Mouse (Mus musculus): ENCODE data around the gene Mlh1.

Gene Mlh1

DNA sequence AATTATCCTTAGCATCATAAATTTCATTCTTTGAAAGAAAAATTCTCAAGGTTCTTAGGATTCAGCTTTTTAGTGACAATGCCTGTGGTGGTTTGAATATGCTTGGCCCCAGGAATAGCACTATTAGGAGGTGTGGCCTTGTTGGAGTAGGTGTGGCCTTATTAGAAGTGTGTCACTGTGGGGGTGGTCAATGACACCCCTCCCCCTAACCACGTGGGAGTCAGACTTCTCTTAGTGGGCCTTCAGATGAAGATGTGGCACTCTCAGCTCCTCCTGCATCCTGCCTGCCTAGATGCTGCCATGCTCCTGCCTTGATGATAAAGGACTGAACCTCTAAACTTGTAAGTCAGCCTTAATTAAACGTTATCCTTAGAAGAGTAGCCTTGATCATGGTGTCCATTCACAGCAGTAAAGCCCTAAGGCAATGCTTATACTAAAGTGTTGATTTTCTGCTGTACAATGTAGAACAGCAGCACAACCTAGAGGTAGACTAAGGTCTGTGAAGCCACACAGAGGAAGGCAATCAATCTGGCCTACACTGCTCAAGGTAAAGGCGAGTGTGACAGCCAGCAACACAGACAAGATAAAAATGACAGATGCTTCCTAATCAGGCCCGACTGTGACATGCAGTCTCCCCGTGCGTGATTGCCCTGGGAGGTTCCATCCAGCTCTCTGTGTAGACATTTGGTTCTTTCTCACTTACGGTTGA, 19.3 kb downstream of the Mlh1 start:
- Histone ChIP-seq H3K4me1 (replicated peaks; ENCODE audit: low read depth, low read length) (peaks cover 7% of the 10 kb centered on the region; the same call in 1 of the 2 replicates), H3K9me3 (ENCODE audit: low read length) (no peaks in the 10 kb centered on the region), H3K36me3 (ENCODE audit: insufficient read depth, low read length) (peaks cover 77% of the 10 kb centered on the region), H3K27me3 (ENCODE audit: insufficient read depth, low read length) (no peaks in the 10 kb centered on the region), H3K4me3 (replicated peaks; ENCODE audit: low read length) (no peak overlapping the region)
- TF ChIP-seq NANOG (IDR thresholded peaks at IDR 0.05; ENCODE audit: borderline replicate concordance, low read length) (no peak), POU5F1 (IDR thresholded peaks at IDR 0.05; ENCODE audit: borderline replicate concordance, low read length) (no peak), CTCF (conservative IDR thresholded peaks at IDR 0.05; ENCODE audit: low read length) (no peak)

DNA sequence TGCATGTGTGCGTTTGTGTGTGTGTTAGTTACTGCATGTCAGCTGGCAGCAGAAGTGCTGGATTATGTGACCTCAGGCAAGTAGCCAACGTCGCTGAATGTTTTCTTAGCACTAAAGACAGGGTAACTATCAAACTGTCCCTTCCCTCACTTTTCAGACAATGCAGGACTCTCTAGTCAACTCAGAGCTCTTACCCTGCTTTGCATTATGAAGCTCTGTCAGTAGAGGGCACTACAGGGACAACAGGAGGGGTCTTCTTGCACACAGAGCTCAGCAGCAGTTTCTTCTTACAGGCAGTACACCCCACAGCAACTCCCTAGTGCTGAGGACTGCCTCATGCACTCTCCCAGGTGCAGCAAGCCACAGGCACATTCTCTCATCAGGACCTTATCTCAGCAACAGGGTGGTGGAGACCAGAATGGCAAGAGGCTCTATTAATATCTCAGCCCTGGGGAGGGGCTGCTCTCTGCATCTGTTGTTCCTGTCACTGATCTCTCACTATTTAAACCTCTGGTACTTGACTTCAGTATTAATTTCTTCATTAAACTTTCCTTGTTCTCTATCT, 23.8 kb downstream of the Mlh1 start:
- Histone ChIP-seq H3K27me3 (ENCODE audit: insufficient read depth, low read length) (no peaks in the 10 kb centered on the region), H3K9me3 (ENCODE audit: low read length) (no peaks in the 10 kb centered on the region), H3K4me1 (replicated peaks; ENCODE audit: low read depth, low read length) (peaks cover 29% of the 10 kb centered on the region), H3K4me3 (replicated peaks; ENCODE audit: low read length) (no peak overlapping the region), H3K36me3 (ENCODE audit: insufficient read depth, low read length) (peaks cover 70% of the 10 kb centered on the region)
- TF ChIP-seq NANOG (IDR thresholded peaks at IDR 0.05; ENCODE audit: borderline replicate concordance, low read length) (no peak), POU5F1 (IDR thresholded peaks at IDR 0.05; ENCODE audit: borderline replicate concordance, low read length) (no peak), CTCF (conservative IDR thresholded peaks at IDR 0.05; ENCODE audit: low read length) (peak; percentile 6; the same call in 1 of the 2 replicates)

DNA sequence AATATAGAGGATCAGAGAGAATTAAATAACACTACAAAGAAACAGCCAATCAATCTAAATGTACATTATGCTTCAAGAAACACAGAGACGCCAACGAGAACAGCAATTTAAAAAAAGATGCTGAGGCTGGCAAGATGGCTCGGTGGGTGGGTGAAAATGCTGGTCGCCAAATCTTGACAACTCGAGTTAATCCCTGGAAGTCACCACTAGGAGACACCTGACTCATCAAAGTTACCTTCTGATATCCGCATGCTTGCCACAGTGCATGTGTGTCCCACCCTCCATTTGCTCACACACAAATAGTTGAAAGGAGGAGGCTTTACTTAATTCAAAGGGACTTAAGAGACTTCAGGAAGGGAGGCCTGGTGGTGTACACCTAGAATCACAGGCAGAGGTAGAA, 26.0 kb downstream of the Mlh1 start:
- H3K4me3 ChIP-seq (replicated peaks; ENCODE audit: low read length): no peak overlapping the region
- H3K4me1 ChIP-seq (replicated peaks; ENCODE audit: low read depth, low read length): peaks cover 21% of the 10 kb centered on the region
- peaks cover 73% of the 10 kb centered on the region for H3K36me3 ChIP-seq (ENCODE audit: insufficient read depth, low read length)
- no peaks in the 10 kb centered on the region for H3K27me3 ChIP-seq (ENCODE audit: insufficient read depth, low read length)
- TF ChIP-seq NANOG (IDR thresholded peaks at IDR 0.05; ENCODE audit: borderline replicate concordance, low read length): no peak
- no peak for TF ChIP-seq POU5F1 (IDR thresholded peaks at IDR 0.05; ENCODE audit: borderline replicate concordance, low read length)
- TF ChIP-seq CTCF (conservative IDR thresholded peaks at IDR 0.05; ENCODE audit: low read length): no peak
- H3K9me3 ChIP-seq (ENCODE audit: low read length): no peaks in the 10 kb centered on the region

DNA sequence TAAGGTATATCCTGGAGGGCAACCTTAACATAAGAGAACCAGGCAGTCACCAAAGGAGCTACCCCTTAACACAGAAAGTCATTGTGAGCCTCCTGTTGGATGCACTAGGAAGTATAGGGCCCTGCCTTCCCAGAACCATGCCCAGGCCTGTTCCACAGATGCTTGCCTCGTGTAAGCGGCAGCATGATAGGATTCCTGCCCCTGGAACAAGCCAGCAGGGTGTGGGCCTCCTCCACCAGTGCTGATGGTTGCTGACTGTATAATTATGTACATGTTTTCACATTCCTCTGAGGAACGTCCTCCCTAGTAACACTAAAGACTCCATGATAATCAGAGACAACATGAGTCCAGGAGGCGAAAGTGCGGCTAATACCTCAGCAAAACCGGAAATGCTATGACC, 28.2 kb downstream of the Mlh1 start:
- no peak for TF ChIP-seq CTCF (conservative IDR thresholded peaks at IDR 0.05; ENCODE audit: low read length)
- no peak for TF ChIP-seq POU5F1 (IDR thresholded peaks at IDR 0.05; ENCODE audit: borderline replicate concordance, low read length)
- no peak for TF ChIP-seq NANOG (IDR thresholded peaks at IDR 0.05; ENCODE audit: borderline replicate concordance, low read length)
- no peaks in the 10 kb centered on the region for H3K27me3 ChIP-seq (ENCODE audit: insufficient read depth, low read length)
- H3K36me3 ChIP-seq (ENCODE audit: insufficient read depth, low read length): peaks cover 76% of the 10 kb centered on the region
- no peak overlapping the region for H3K4me3 ChIP-seq (replicated peaks; ENCODE audit: low read length)
- peaks cover 21% of the 10 kb centered on the region for H3K4me1 ChIP-seq (replicated peaks; ENCODE audit: low read depth, low read length)
- no peaks in the 10 kb centered on the region for H3K9me3 ChIP-seq (ENCODE audit: low read length)

DNA sequence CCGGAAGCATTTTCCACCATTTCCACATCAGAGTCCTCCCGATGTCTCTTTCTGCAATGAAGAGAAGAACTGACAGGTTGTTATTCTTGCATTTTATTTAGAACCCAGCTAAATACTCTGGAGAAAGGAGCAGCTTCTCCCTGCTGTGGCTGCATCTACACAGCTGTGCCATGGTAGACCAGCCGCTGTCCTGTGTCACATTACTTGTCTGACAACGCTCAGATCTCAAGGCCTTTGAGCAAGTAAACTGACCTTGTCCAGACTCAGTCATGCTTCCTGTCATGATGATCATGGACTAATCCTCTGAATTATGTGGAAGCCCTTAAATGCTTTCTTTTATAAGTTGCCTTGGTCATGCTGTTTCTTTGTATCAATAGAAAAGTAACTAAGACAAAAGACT, 31.8 kb downstream of the Mlh1 start:
- Histone ChIP-seq H3K36me3 (ENCODE audit: insufficient read depth, low read length) (peaks cover 91% of the 10 kb centered on the region), H3K4me1 (replicated peaks; ENCODE audit: low read depth, low read length) (peaks cover 18% of the 10 kb centered on the region), H3K4me3 (replicated peaks; ENCODE audit: low read length) (no peak overlapping the region), H3K9me3 (ENCODE audit: low read length) (no peaks in the 10 kb centered on the region), H3K27me3 (ENCODE audit: insufficient read depth, low read length) (no peaks in the 10 kb centered on the region)
- no peak for TF ChIP-seq NANOG (IDR thresholded peaks at IDR 0.05; ENCODE audit: borderline replicate concordance, low read length)
- no peak for TF ChIP-seq POU5F1 (IDR thresholded peaks at IDR 0.05; ENCODE audit: borderline replicate concordance, low read length)
- TF ChIP-seq CTCF (conservative IDR thresholded peaks at IDR 0.05; ENCODE audit: low read length): no peak

DNA sequence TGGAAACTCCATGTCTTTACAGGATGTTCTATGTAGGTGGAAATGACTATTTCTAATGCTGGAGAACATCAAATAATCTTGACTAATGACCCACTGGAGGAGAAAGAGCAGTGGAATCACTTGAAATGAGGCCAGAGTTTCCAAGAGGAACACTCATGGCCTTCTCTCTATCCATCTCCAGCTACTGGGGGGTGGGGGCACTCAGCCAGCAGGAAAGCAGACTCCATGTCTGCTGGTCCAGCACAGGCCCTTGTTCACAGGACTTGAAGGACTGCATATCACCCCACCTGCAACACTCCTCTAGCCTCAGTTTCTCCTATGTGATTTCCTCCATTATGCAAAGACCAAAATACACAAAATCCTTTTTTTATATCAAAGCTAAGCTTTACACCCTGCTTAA, 33.9 kb downstream of the Mlh1 start:
- TF ChIP-seq NANOG (IDR thresholded peaks at IDR 0.05; ENCODE audit: borderline replicate concordance, low read length) (no peak), CTCF (conservative IDR thresholded peaks at IDR 0.05; ENCODE audit: low read length) (no peak), POU5F1 (IDR thresholded peaks at IDR 0.05; ENCODE audit: borderline replicate concordance, low read length) (no peak)
- Histone ChIP-seq H3K36me3 (ENCODE audit: insufficient read depth, low read length) (peaks cover 98% of the 10 kb centered on the region), H3K4me3 (replicated peaks; ENCODE audit: low read length) (no peak overlapping the region), H3K4me1 (replicated peaks; ENCODE audit: low read depth, low read length) (no peaks in the 10 kb centered on the region), H3K27me3 (ENCODE audit: insufficient read depth, low read length) (no peaks in the 10 kb centered on the region), H3K9me3 (ENCODE audit: low read length) (no peaks in the 10 kb centered on the region)

DNA sequence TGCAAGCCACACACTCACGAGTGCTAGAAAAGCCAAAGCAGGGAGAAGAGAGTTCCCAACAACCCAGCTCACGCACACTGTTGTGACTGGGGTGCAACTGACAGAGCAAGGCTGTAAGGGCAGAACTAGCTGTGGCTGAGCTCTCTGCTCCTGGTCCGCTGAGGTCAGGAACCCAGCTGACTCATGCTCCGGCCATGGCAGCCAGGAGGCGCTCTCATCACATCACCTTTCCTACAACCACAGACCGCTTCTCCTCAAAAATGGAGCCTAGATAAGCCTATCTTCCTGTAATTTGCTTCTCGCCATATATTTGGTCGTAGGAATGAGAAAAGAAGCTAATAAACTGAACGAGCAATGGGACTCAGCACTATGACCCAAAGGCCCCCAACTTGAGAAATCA, 36.9 kb downstream of the Mlh1 start:
- H3K9me3 ChIP-seq (ENCODE audit: low read length): no peaks in the 10 kb centered on the region
- TF ChIP-seq POU5F1 (IDR thresholded peaks at IDR 0.05; ENCODE audit: borderline replicate concordance, low read length) (no peak), CTCF (conservative IDR thresholded peaks at IDR 0.05; ENCODE audit: low read length) (peak; percentile 55), NANOG (IDR thresholded peaks at IDR 0.05; ENCODE audit: borderline replicate concordance, low read length) (no peak)
- H3K36me3 ChIP-seq (ENCODE audit: insufficient read depth, low read length): peaks cover 94% of the 10 kb centered on the region
- H3K27me3 ChIP-seq (ENCODE audit: insufficient read depth, low read length): no peaks in the 10 kb centered on the region
- H3K4me3 ChIP-seq (replicated peaks; ENCODE audit: low read length): no peak overlapping the region
- H3K4me1 ChIP-seq (replicated peaks; ENCODE audit: low read depth, low read length): no peaks in the 10 kb centered on the region

DNA sequence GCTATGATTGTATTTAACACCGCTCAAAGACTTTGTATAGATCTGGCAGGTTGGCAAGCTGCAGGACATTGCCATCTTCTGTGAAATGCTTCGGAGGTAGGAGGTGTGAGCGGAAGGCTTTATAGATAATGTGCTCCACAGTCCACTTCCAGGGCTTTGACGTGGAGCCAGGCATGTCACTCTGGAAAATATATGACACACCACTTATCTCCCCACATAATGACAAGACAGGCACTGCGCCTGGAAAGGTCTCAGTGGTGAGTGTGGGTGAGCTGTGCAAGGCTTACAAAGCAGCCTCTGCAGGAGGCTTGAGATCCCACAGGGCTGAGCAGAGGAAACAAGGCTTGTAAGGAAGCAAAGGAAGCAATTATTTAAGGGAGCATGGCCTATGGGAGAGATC, 43.1 kb downstream of the Mlh1 start:
- TF ChIP-seq POU5F1 (IDR thresholded peaks at IDR 0.05; ENCODE audit: borderline replicate concordance, low read length) (no peak), CTCF (conservative IDR thresholded peaks at IDR 0.05; ENCODE audit: low read length) (no peak), NANOG (IDR thresholded peaks at IDR 0.05; ENCODE audit: borderline replicate concordance, low read length) (no peak)
- H3K36me3 ChIP-seq (ENCODE audit: insufficient read depth, low read length): peaks cover 90% of the 10 kb centered on the region
- H3K9me3 ChIP-seq (ENCODE audit: low read length): no peaks in the 10 kb centered on the region
- H3K4me1 ChIP-seq (replicated peaks; ENCODE audit: low read depth, low read length): peaks cover 21% of the 10 kb centered on the region
- H3K27me3 ChIP-seq (ENCODE audit: insufficient read depth, low read length): no peaks in the 10 kb centered on the region
- no peak overlapping the region for H3K4me3 ChIP-seq (replicated peaks; ENCODE audit: low read length)

Data from E14TG2a.4 (cell line).